In the genomic region with DNA sequence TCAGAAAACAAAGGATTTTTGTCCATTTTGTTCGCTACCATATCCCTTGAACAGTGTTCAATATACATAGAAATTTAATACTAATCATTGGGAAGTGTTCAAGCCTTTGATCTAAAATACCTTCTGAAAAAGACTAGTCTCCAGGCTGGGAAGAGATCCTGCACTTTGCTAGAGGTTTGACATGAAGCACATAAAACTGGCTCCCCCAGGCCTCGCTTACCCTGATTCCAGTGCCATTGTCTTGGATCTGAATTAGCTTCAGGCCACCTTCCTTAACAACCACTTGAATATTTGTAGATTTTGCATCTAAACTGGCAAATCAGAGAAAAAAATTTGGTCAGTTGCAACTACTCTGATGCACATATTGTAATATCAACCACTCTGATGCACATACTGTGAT, we compare ENCODE assay signal across 23 mouse cellular contexts. TPM values are rescaled to one million over a fixed set of nuclear protein-coding genes. Genes with fewer than 3 reads are reported as not detected.
DNase-seq lines count a peak whose midpoint lies in the region; ATAC-seq lines count a peak whose summit lies in the region.
"Had no signal": no experiment of that assay in that cellular context is flagged by ENCODE, and none has a peak within 500 bp of the region (broad histone marks: within the 10 kb centered on the region; RNA-seq: fewer than 3 reads in every experiment).

No protein-coding gene starts in this region.

- peaks cover 40% of the 10 kb centered on the region for H3K36me3 ChIP-seq in heart, embryonic 10.5 days
- 0 out of 2 replicates have a peak, but pooled peaks cover 2% of the 10 kb centered on the region for H3K36me3 ChIP-seq in midbrain, embryonic 11.5 days (ENCODE audit: control insufficient read depth, insufficient read depth, low read length)
- H3K36me3 ChIP-seq in midbrain, embryonic 14.5 days (ENCODE audit: control insufficient read depth, insufficient read depth, low read length): peaks cover 29% of the 10 kb centered on the region

- no peak overlapping the region for H3K27ac ChIP-seq in heart, embryonic 10.5 days
- H3K27ac ChIP-seq in midbrain, embryonic 11.5 days (ENCODE audit: low read depth, low read length): no peak overlapping the region
- no peak overlapping the region for H3K27ac ChIP-seq in midbrain, embryonic 14.5 days (replicated peaks; ENCODE audit: low read depth, low read length)

- H3K4me2 ChIP-seq in midbrain, embryonic 11.5 days: no peak overlapping the region
- H3K4me2 ChIP-seq in midbrain, embryonic 14.5 days (ENCODE audit: low read length): no peak overlapping the region

- WGBS in heart, embryonic 10.5 days: 90% methylated on average over 2 of the region's 2 CpGs
- 97% methylated on average over 2 of the region's 2 CpGs for WGBS in midbrain, embryonic 11.5 days
- WGBS in midbrain, embryonic 14.5 days: 95% methylated on average over 2 of the region's 2 CpGs

- intact Hi-C loops in heart, postnatal 14 days (cut with DNase I): no loop called here
- intact Hi-C loops in heart, postnatal 10 days (cut with DNase I): no loop called here

- H3K4me1 ChIP-seq in heart, embryonic 10.5 days: peaks cover 8% of the 10 kb centered on the region; the same call in 1 of the 2 replicates
- peaks cover 6% of the 10 kb centered on the region for H3K4me1 ChIP-seq in midbrain, embryonic 11.5 days (ENCODE audit: control insufficient read depth, insufficient read depth, low read length)
- peaks cover 11% of the 10 kb centered on the region for H3K4me1 ChIP-seq in midbrain, embryonic 14.5 days (ENCODE audit: control insufficient read depth, insufficient read depth, low read length)

- H3K9me3 ChIP-seq in heart, embryonic 10.5 days: no peaks in the 10 kb centered on the region
- H3K9me3 ChIP-seq in midbrain, embryonic 11.5 days (ENCODE audit: control insufficient read depth, low read length): no peaks in the 10 kb centered on the region
- H3K9me3 ChIP-seq in midbrain, embryonic 14.5 days (ENCODE audit: control insufficient read depth, low read length): no peaks in the 10 kb centered on the region
- H3K9me3 ChIP-seq: G1E had no signal

- no peak overlapping the region for H3K4me3 ChIP-seq in heart, embryonic 10.5 days
- no peak overlapping the region for H3K4me3 ChIP-seq in midbrain, embryonic 11.5 days (ENCODE audit: low read depth, low read length)
- no peak overlapping the region for H3K4me3 ChIP-seq in midbrain, embryonic 14.5 days (replicated peaks; ENCODE audit: low read depth, low read length)

- no peak overlapping the region for H3K9ac ChIP-seq in midbrain, embryonic 11.5 days (ENCODE audit: low read length)
- no peak overlapping the region for H3K9ac ChIP-seq in midbrain, embryonic 14.5 days (replicated peaks; ENCODE audit: low read length)

- no peaks in the 10 kb centered on the region for H3K27me3 ChIP-seq in heart, embryonic 10.5 days (ENCODE audit: insufficient read depth, poor library complexity, severe bottlenecking)
- no peaks in the 10 kb centered on the region for H3K27me3 ChIP-seq in midbrain, embryonic 11.5 days (ENCODE audit: control insufficient read depth, insufficient read depth, low read length)
- no peaks in the 10 kb centered on the region for H3K27me3 ChIP-seq in midbrain, embryonic 14.5 days (ENCODE audit: control insufficient read depth, insufficient read depth, low read length)
- H3K27me3 ChIP-seq: CH12.LX, Patski had no signal

- DNase-seq in heart, adult 11 months: peak; percentile 73
- no peak for DNase-seq in heart, postnatal 14 days
- peak; percentile 61 for DNase-seq in heart, embryonic 10.5 days (ENCODE audit: low spot score)
- DNase-seq in heart, postnatal 10 days: no peak
- peak; percentile 14 for DNase-seq in midbrain, embryonic 11.5 days (ENCODE audit: low spot score, missing footprints)
- no peak for DNase-seq in midbrain, embryonic 14.5 days
- DNase-seq: adrenal gland, adult 2 months; adrenal gland, adult 8-10 months; adrenal gland, postnatal 10 days; adrenal gland, postnatal 14 days; adrenal gland, postnatal 25 days; adrenal gland, postnatal 36 days; B cell, adult 2 months; cerebellum, adult 11 months; cerebellum, adult 11-12 months; cerebellum, adult 18-20 months had no signal

- ATAC-seq in midbrain, embryonic 11.5 days (ENCODE audit: low FRiP score): no peak
- no peak for ATAC-seq in midbrain, embryonic 14.5 days (ENCODE audit: low FRiP score, low TSS enrichment)
- ATAC-seq: activated CD4-positive, CD25-positive, alpha-beta regulatory T cell, adult 4 months; CD4-positive, CD25-positive, alpha-beta regulatory T cell, adult 4 months; Patski had no signal

RNA-seq across cellular contexts. Expression of a gene that starts 3.6 kb away (rescaled TPM):
- 10 to 100 TPM; 10.2 to 11.3 TPM for total RNA-seq in heart, postnatal 14 days (2021)
- 51.7 and 52.6 TPM in 2 replicates for polyA plus RNA-seq in heart, embryonic 10.5 days (2016; fragmentation: Nextera tagmentation; extraction: Ambion mirVana)
- total RNA-seq in heart, postnatal 10 days (2021): 10 to 100 TPM; 15.2 to 17.2 TPM
- 53.3 and 55.4 TPM in 2 replicates for polyA plus RNA-seq in midbrain, embryonic 11.5 days (2014; fragmentation: Nextera tagmentation; extraction: Ambion mirVana)
- 25.0 and 30.4 TPM in 2 replicates for polyA plus RNA-seq in midbrain, embryonic 14.5 days (2014; fragmentation: Nextera tagmentation; extraction: Ambion mirVana)

RNA-seq across cellular contexts. Expression of a gene that starts 3.7 kb away (rescaled TPM):
- 10 to 100 TPM; 27.6 to 28.1 TPM for total RNA-seq in heart, postnatal 14 days (2021)
- polyA plus RNA-seq in heart, embryonic 10.5 days (2016; fragmentation: Nextera tagmentation; extraction: Ambion mirVana): 24.7 and 28.4 TPM in 2 replicates
- 10 to 100 TPM; 31.1 to 34.0 TPM for total RNA-seq in heart, postnatal 10 days (2021)
- polyA plus RNA-seq in midbrain, embryonic 11.5 days (2014; fragmentation: Nextera tagmentation; extraction: Ambion mirVana): 42.3 and 50.4 TPM in 2 replicates
- polyA plus RNA-seq in midbrain, embryonic 14.5 days (2014; fragmentation: Nextera tagmentation; extraction: Ambion mirVana): 77.0 and 93.4 TPM in 2 replicates

RNA-seq across cellular contexts. Expression of a gene that starts 43.5 kb away (rescaled TPM):
- total RNA-seq in heart, postnatal 14 days (2021): not detected
- 0.08 and 0.21 TPM in 2 replicates for polyA plus RNA-seq in heart, embryonic 10.5 days (2016; fragmentation: Nextera tagmentation; extraction: Ambion mirVana)
- under 1 TPM; 0.02 TPM for total RNA-seq in heart, postnatal 10 days (2021)
- polyA plus RNA-seq in midbrain, embryonic 11.5 days (2014; fragmentation: Nextera tagmentation; extraction: Ambion mirVana): 0.26 and 0.37 TPM in 2 replicates
- polyA plus RNA-seq in midbrain, embryonic 14.5 days (2014; fragmentation: Nextera tagmentation; extraction: Ambion mirVana): 14.2 and 18.1 TPM in 2 replicates
- total RNA-seq: MEL had no signal
- polyA plus RNA-seq: C2C12; CD4-positive, CD25-positive, alpha-beta regulatory T cell, adult 4 months; G1E had no signal

Comparison
In these comparisons a context has a peak if more than half of its experiments do, and no peak if none do; other contexts are left out.
1. DNase-seq: peak in heart, adult 11 months (single experiment), heart, embryonic 10.5 days (single experiment) and midbrain, embryonic 11.5 days (single experiment); none in heart, postnatal 14 days (0 of 2), heart, postnatal 10 days (0 of 2) and midbrain, embryonic 14.5 days (single experiment).
2. RNA of a gene that starts 43.5 kb away (polyA plus RNA-seq): 14.2 to 18.1 TPM in midbrain, embryonic 14.5 days; 0.26 to 0.37 TPM in midbrain, embryonic 11.5 days and 0.08 to 0.21 TPM in heart, embryonic 10.5 days; every median in the first group is over 10 times any median in the second.